Mouse (Mus musculus): ENCODE measurements at regions not wholly inside any gene's neighbourhood (a gene's known extent, or its start where the extent isn't known, plus 50 kb on each side); places are given as distances from the start of the nearest gene placed in this dataset.
"Not testable (repeated sequence)": the region's sequence is repeated elsewhere in the genome, so short reads cannot be mapped to it uniquely, and the experiment has no call there.

- DNase-seq (ENCODE audit: low spot score in 2 of 2) = no peak
Measured at GRCm38 (mm10) chr11:9932360-9933265, 740.9 kb downstream of the Abca13 start.

DNA sequence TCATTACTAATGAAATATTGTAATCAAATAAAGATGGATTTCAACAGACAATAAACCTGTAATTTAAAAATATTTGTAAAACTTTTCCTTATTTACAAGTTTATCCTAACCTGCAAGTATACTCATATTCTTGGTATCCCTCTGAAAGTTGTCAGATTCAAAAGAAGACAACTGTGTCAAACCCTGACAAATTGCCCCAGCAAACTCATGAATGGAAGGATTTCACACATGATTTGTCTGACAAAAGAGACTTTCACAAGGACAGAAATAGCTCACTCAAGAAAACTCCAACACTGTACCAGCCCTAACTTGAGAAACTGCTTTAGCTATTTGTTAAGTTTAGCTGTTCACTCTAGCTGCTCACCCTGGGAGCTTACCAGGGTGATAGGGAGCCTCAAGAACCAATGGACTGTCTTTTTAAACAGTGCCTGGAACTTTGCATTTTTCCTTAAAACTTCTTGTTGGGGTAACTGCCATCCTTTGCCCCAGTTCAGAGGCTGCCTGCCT, 771.0 kb downstream of the Abca13 start:
- DNase-seq (ENCODE audit: low spot score in 2 of 2) = no peak

- DNase-seq (ENCODE audit: low spot score in 2 of 2) = no peak
Measured at GRCm38 (mm10) chr11:9982974-9983373, 791.2 kb downstream of the Abca13 start.

- no peak for DNase-seq (ENCODE audit: low spot score in 2 of 2)
Measured at GRCm38 (mm10) chr11:9994601-9995166, 802.9 kb downstream of the Abca13 start.

- no peak for DNase-seq (ENCODE audit: low spot score in 2 of 2)
Measured at GRCm38 (mm10) chr11:9995356-9995755, 803.6 kb downstream of the Abca13 start.

- DNase-seq (ENCODE audit: low spot score in 2 of 2) = peak in 1 of 2 experiments; percentile 4
Measured at GRCm38 (mm10) chr11:9997532-9998138, 805.9 kb downstream of the Abca13 start.

DNA sequence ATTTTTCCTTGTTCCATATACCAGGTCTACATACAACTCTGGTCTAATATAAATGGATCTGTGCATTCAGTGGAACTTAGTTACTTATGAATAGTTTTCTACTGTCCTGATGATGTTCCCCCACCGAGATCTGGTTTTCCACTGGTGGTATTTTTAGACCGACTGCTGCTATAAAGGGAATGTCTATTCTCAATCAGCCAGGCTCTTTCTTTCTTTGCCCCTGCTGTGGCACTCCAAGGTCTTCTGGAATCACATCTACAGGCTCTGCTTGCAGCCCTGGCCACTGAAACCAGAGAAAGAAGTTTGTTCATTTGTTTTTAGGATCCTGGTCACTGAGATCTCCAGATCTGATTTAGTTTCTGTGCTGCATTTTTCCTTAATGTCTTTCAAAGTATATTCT, 810.4 kb downstream of the Abca13 start:
- DNase-seq (ENCODE audit: low spot score in 2 of 2) = no peak

DNA sequence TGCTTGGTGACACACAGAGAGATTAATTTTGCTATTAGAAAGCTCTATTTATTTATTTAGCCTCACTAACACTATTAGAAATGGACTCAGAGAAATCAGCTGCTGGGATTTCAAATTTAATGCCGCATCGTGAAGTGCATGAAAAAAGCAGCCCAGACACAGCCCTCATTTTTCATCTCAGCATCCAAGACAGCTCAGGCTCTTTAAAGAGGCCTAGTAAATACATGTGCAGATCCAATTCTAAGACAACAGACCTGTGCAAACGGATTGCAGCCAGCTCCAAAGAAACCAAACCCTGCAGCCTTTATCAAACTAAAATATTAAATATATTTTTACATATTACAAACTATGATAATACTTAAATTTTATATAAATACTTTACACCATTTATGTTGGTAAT, 815.1 kb downstream of the Abca13 start:
- no peak for DNase-seq (ENCODE audit: low spot score in 2 of 2)

DNA sequence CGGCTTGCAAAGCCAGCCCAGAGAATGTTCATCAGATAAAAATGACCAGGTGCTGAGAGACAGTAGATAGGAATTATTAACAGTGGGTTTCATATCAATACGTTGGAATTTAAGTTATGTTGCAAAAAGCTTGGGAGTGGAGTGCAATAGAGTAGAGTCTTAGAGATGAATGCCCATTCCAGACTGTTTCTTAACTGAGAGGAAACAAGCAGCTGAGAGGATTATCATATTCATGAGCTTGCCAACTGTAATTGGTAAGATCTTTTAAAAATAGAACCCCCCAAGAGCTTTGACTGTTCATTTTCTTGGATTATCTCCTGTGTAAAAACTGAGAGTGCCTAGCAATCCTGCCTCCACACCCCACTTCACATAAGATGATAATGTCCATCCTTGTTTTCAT, 854.9 kb downstream of the Abca13 start:
- no peak for DNase-seq (ENCODE audit: low spot score in 2 of 2)

GRCm38 (mm10) chr11:10051584-10052210, 860.0 kb downstream of the Abca13 start:
- DNase-seq (ENCODE audit: low spot score in 2 of 2) = no peak

- no peak for DNase-seq (ENCODE audit: low spot score in 2 of 2)
Measured at GRCm38 (mm10) chr11:10071881-10072280, 880.1 kb downstream of the Abca13 start.

DNA sequence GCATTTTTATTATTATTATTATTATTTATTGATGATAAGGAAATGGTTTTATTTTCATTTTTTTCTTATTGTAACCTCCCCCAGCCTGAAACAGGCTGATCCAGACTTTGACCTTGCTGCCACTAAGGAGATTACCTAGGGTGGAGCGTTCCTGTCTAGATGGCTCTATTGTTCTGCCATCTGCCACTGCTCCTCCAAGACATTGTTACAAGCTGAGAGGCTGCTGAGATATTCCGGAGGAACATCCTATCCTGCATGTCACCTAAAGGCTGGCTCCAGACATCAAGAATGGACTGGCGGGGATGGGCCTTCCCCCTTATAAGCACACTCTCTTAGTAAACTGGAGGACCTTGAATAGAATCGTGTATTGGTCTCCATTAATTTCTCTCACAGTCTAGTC, 896.2 kb downstream of the Abca13 start:
- DNase-seq (ENCODE audit: low spot score in 2 of 2) = no peak

- DNase-seq (ENCODE audit: low spot score in 2 of 2) = not testable (repeated sequence)
Measured at GRCm38 (mm10) chr11:10102314-10102713, 910.6 kb downstream of the Abca13 start.

DNA sequence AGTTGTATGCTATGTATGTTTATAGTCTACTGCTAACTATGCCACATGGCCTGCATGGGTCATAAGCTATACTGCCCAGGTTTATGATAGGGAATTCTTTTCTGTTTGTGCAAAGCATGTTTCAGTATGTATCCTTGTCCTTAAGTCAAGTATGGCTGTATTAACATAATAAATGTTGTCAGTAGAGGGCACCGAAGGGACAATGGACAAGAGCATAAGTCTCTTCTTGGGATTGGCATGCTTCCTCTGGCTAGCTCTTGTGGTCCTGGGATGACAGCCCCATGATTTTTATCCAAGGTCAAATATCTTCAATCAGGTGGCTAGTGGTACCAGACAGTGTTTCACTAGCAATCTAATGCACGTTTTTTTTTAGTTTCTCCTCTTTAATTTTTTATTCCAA, 913.3 kb downstream of the Abca13 start:
- DNase-seq (ENCODE audit: low spot score in 2 of 2) = no peak

GRCm38 (mm10) chr11:10142161-10142560, 950.4 kb downstream of the Abca13 start:
- DNase-seq (ENCODE audit: low spot score in 2 of 2) = no peak

- no peak for DNase-seq (ENCODE audit: low spot score in 2 of 2)
Measured at GRCm38 (mm10) chr11:10149160-10149559, 957.4 kb downstream of the Abca13 start.

DNA sequence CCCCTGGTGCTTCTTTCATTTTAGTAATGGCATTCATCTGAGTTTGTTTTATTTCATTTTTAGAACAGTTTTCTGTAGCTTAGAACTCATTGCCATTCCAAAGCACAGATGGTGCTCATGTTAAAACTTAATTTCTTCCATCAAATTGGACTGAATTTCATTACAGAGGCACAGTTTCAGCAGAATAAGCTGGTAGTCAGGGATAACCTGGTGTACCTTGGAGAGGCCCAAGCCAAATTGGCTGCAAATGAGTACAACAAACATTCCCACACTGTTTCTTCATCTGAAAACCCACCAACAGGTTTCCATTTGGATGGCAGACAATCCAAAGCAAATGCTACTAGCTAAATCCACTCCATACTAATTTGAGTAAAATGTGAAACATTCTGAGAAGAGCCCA, 960.2 kb upstream of the Vwc2 start:
- peak in 1 of 2 experiments; percentile 18 for DNase-seq (ENCODE audit: low spot score in 2 of 2)

- DNase-seq (ENCODE audit: low spot score in 2 of 2) = no peak
Measured at GRCm38 (mm10) chr11:10193738-10194137, 920.3 kb upstream of the Vwc2 start.

DNA sequence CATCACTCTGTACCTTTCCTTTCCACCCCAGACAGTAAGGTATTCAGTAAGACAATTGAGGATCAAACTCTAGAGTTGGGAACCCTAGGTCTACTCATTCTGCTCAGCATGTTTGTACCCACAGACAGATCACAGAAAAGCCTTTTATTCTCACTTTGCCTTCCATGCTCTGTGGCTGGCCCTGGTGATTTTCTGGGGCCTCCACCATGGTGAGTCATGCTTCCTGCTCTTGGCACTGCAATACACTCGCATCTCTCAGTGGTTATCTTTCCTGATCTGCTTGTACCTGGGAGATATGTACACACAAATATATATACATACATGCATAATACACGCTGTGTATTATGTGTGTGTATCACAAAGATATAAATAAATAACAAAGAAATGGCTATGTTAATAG, 919.2 kb upstream of the Vwc2 start:
- DNase-seq (ENCODE audit: low spot score in 2 of 2) = no peak

GRCm38 (mm10) chr11:10201021-10201420, 913.0 kb upstream of the Vwc2 start:
- DNase-seq (ENCODE audit: low spot score in 2 of 2) = no peak

DNA sequence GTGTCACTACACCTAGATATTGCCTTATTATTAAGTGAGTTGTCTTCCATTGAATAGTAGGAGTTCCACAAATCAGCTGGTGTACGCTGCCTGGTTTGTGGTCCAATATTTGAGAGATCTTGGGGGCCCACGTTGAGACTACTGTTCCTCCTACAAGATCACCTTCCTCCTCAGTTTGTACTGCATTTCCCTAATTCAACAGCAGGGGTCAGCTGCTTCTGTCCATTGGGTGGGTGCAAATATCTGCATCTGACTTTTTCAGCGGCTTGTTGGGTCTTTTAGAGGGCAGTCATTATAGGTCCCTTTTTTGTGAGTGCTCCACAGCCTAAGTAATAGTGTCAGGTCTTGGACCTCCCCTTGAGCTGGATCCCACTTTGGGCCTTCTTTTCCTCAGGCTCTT, 908.8 kb upstream of the Vwc2 start:
- no peak for DNase-seq (ENCODE audit: low spot score in 2 of 2)

Measured in frontal cortex, postnatal 10 days (tissue).